Mouse (Mus musculus) lung, embryonic 14.5 days (tissue): ENCODE data around the gene Arhgap27. TPM values are rescaled to one million over a fixed set of nuclear protein-coding genes. Genes with fewer than 3 reads are reported as not detected.

Experiments used
- ATAC-seq: fragments of 200-750 bp; cut with Nextera tagmentation; 2 replicates; pipeline ENCODE4 v1.8.0; 2017; ENCODE audit warnings: mild to moderate bottlenecking, moderate TSS enrichment, moderate library complexity; ENCODE audit not compliant: insufficient read depth
- DNase-seq: peaks from one replicate; pipeline ENCODE4 v3.0.0-alpha.2; 2015
- H3K27ac ChIP-seq: fragments of 300-500 bp; sonication (generic); 2 replicates; pipeline ENCODE4 v1.5.1; 2014; ENCODE audit warnings: low read depth, mild to moderate bottlenecking, moderate library complexity
- H3K27me3 ChIP-seq: fragments of 300-500 bp; sonication (generic); 2 replicates; pipeline ENCODE4 v1.6.1; 2014; ENCODE audit warnings: low read length, control low read depth; ENCODE audit not compliant: insufficient read depth
- H3K36me3 ChIP-seq: fragments of 300-500 bp; sonication (generic); 2 replicates; pipeline ENCODE4 v1.6.1; 2014; ENCODE audit warnings: control low read depth; ENCODE audit not compliant: insufficient read depth
- H3K4me1 ChIP-seq: fragments of 300-500 bp; sonication (generic); 2 replicates; pipeline ENCODE4 v1.6.1; 2014; ENCODE audit warnings: antibody characterized with exemption, control low read depth; ENCODE audit not compliant: insufficient read depth
- H3K4me2 ChIP-seq: fragments of 300-500 bp; sonication (generic); 2 replicates; pipeline ENCODE4 v1.6.1; 2014; ENCODE audit warnings: mild to moderate bottlenecking
- H3K4me3 ChIP-seq: fragments of 300-500 bp; sonication (generic); 2 replicates; pipeline ENCODE4 v1.5.1; 2014; ENCODE audit warnings: low read depth, low read length
- H3K9ac ChIP-seq: fragments of 300-500 bp; sonication (generic); 2 replicates; pipeline ENCODE4 v1.6.1; 2014
- H3K9me3 ChIP-seq: fragments of 300-500 bp; sonication (generic); 2 replicates; pipeline ENCODE4 v1.6.1; 2016; ENCODE audit warnings: low read depth, low read length, control low read depth
- CTCF ChIP-seq: IDR thresholded peaks from 2 replicates; pipeline ENCODE4 v1.5.1; 2016; ENCODE audit warnings: antibody characterized with exemption, low read depth
- WGBS: fragments of 180-500 bp; shearing (Covaris S2); extraction: QIAGEN DNeasy Blood & Tissue Kit; methylation state at CpG from one replicate; pipeline ENCODE4 v1.1.7; 2014; 5-methylcytosine and 5-hydroxymethylcytosine counted together
- polyA plus RNA-seq: library from polyadenylated mRNA; unstranded; fragments of >200 nt; fragmentation: Nextera tagmentation; extraction: Ambion mirVana; gene quantifications from 2 replicates; pipeline ENCODE4 v1.2.1, GENCODE M21; 2014

Arhgap27 gene
- polyA plus RNA-seq, 1 experiment from 2014 or later: 20.6 TPM

DNA sequence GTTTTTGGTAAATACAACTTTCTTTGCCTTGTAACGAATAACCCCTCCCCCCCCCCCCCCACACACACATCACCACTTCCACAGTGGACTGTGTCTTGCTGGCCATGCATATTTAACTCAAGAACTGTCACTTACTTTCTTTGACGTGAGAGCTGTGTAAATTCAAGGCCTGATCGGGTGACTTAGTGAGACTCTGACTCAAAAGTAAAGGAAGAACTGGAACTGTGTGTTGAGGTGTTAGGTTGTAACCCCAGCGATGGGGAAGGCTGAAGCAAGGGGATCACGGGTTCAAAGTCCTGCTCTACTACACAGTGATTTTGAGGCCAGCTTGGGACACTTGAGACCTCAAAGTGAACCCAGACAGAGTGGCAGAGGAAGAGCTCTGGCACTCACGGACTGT lies 50.0 kb downstream of the Arhgap27 start:
- no peaks in the 10 kb centered on the region for H3K36me3 ChIP-seq
- no peak for TF ChIP-seq CTCF
- no peak overlapping the region for H3K9ac ChIP-seq
- H3K9me3 ChIP-seq: no peaks in the 10 kb centered on the region
- H3K4me3 ChIP-seq: no peak overlapping the region
- DNase-seq (no peak), ATAC-seq (no peak)
- 81% methylated on average over 6 of the region's 6 CpGs for WGBS
- no peak overlapping the region for H3K4me2 ChIP-seq
- H3K27ac ChIP-seq: no peak overlapping the region
- no peaks in the 10 kb centered on the region for H3K27me3 ChIP-seq
- no peaks in the 10 kb centered on the region for H3K4me1 ChIP-seq

DNA sequence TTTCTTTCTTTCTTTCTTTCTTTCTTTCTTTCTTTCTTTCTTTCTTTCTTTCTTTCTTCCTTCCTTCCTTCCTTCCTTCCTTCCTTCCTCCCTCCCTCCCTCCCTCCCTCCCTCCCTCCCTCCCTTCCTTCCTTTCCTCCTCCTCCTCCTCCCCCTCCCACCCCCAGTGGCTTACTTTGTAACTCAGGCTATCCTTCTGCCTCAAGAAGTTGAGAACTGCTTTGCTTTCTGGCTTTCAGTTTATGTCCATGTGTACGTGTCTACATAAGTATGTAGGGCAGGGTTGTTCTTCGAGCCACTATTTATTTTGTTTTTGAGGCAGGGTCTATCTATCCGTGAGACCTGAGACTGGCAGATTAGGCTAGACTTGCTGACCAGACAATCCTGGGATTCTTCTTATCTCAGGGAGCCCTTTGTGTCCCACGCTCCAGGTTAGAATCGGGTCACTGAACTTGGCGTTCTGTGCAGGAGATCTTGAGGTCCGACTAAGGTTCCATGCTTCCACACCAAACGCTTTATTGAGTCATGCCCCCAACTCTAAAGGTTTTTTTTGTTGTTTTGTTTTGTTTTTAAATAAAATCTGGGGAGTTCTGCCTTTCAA lies 50.7 kb downstream of the Arhgap27 start:
- Histone ChIP-seq H3K4me1 (no peaks in the 10 kb centered on the region), H3K36me3 (no peaks in the 10 kb centered on the region), H3K9me3 (no peaks in the 10 kb centered on the region), H3K9ac (no peak overlapping the region), H3K4me2 (no peak overlapping the region; the same call in 1 of the 2 replicates), H3K27ac (peak overlapping the region; percentile 77; the same call in 1 of the 2 replicates), H3K27me3 (no peaks in the 10 kb centered on the region), H3K4me3 (no peak overlapping the region)
- no peak for TF ChIP-seq CTCF
- peak; percentile 36 for DNase-seq
- no peak for ATAC-seq
- WGBS: 43% methylated on average over 8 of the region's 8 CpGs

DNA sequence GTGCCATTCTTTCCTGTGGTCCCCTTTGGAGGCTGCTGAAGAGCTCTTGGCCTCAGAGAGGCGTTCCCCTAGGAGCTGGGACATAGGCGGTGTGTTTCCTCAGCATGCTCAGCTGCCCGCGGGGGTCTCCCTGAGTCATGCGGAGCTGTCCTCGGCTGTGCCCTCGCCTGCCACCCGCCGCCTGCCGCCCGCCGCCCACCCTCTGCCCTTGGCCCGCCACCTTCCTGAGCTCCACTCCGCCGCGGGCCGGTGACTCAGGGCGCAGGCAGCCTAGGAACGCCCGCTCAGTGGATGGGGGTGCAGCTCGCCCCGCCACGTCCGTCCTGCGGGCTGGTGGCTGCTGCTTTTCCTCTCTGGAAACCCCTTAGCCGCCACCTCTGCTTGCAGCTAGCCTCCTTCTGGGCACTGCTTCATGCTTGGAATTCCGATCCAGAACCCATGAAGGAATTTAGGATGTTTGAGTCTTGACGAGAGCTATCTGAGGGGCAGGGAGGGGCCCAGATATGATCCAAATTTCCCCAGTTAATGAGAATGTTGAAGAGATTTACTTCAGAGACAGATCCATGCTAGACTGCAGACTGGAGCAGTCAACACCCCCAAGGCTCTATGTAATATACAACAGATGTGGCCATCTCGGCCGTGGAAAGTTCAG lies 51.4 kb downstream of the Arhgap27 start:
- peak overlapping the region; percentile 36 for H3K4me3 ChIP-seq
- no peaks in the 10 kb centered on the region for H3K4me1 ChIP-seq
- no peak for TF ChIP-seq CTCF
- H3K27me3 ChIP-seq: no peaks in the 10 kb centered on the region
- H3K4me2 ChIP-seq: peak overlapping the region; percentile 77
- peak overlapping the region; percentile 54 for H3K9ac ChIP-seq
- peak; percentile 76 for ATAC-seq
- DNase-seq: peak; percentile 76
- peak overlapping the region; percentile 77 for H3K27ac ChIP-seq
- no peaks in the 10 kb centered on the region for H3K36me3 ChIP-seq
- WGBS: 2% methylated on average over 30 of the region's 30 CpGs
- no peaks in the 10 kb centered on the region for H3K9me3 ChIP-seq

DNA sequence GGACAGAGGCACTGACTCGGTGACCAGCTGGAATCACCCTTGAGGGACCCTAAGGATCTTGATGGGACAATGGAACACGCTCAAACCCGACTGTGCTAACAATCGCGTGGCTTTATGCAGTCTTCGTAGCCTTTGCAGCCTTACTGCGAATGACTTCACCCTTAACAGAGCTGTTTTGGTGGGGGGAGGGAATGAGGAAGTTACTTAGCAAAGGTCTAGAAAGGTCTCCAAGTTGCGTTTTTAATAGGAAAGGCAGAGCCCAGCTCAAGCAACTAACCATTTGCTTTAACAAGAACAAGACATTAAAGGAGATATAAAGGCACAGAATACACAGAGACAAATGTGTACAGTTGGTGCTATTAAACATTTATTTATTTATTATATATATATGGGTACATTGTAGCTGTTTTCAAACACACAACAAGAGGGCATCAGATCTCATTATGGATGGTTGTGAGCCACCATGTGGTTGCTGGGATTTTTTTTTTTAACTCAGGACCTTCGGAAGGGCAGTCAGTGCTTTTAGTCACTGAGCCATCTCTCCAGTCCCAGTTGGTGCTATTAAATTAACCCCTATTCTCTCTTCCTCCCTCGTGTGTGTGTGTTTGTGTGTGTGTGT lies 53.4 kb downstream of the Arhgap27 start:
- no peak overlapping the region for H3K9ac ChIP-seq
- TF ChIP-seq CTCF: no peak
- DNase-seq (no peak), ATAC-seq (no peak)
- H3K4me3 ChIP-seq: no peak overlapping the region
- H3K36me3 ChIP-seq: no peaks in the 10 kb centered on the region
- no peaks in the 10 kb centered on the region for H3K4me1 ChIP-seq
- H3K4me2 ChIP-seq: no peak overlapping the region
- no peak overlapping the region for H3K27ac ChIP-seq
- no peaks in the 10 kb centered on the region for H3K9me3 ChIP-seq
- H3K27me3 ChIP-seq: no peaks in the 10 kb centered on the region
- 70% methylated on average over 10 of the region's 10 CpGs for WGBS

DNA sequence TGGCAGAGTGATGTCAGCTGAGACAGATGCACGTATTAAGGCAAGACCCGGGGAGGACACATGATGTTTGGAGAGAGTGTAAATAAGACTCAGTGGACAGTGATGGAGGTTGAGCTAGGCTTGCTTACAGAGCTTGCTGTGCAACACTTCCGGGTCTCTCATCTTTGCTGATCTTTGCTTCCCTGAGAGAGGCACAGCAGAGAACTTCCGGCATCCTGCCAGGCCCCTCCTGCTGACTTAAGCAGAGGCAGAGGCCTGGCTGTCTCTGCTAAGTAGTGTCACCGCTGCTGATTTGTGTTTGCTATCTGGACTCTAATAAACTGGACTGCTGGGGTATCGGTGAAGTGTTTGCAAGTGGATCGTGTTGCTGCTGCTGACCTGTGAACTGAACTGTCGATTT lies 55.6 kb downstream of the Arhgap27 start:
- Histone ChIP-seq H3K27ac (no peak overlapping the region), H3K4me2 (no peak overlapping the region), H3K36me3 (no peaks in the 10 kb centered on the region), H3K27me3 (no peaks in the 10 kb centered on the region), H3K9me3 (no peaks in the 10 kb centered on the region), H3K4me3 (no peak overlapping the region), H3K4me1 (no peaks in the 10 kb centered on the region), H3K9ac (no peak overlapping the region)
- 36% methylated on average over 8 of the region's 8 CpGs for WGBS
- ATAC-seq (no peak), DNase-seq (peak; percentile 77)
- TF ChIP-seq CTCF: no peak

DNA sequence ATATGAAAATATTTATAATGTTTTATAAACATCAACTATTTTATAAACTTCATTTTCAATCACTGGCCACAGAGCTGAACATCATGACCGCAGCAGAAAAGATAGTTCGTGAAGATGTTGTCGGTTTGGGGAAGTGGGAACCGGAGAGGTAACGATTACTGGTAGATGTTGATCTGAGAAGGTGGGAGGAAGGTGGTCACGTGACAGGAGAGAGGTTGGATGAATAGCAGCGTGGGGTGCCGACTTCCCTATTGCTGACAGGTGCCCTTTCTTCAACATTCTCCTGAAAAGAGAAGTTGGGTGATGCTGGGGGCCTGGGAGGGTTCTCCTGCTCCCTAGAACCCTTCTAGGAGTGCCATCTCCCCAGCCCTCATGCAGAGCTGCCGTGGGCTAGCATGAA lies 59.0 kb downstream of the Arhgap27 start:
- no peak for TF ChIP-seq CTCF
- ATAC-seq: no peak
- 82% methylated on average over 9 of the region's 9 CpGs for WGBS

DNA sequence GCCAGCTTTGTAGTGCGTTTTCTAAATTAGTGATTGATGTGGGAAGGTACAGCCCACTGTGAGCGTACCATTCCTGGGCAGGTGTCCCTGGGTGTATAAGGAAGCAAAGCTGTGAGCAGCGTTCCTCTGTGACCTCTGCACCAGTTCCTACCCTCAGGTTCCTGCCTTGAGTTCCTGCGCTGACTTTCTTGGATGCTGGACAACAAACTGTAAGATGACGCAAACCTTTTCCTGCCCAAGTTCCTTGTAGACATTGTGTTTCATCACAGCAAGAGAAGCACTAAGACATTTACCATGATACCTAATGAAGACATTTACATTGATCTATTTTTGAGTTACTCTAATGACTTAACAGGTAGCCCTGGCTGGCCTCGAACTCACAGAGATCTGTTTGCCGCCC lies 68.7 kb downstream of the Arhgap27 start:
- no peak for DNase-seq
- no peak for TF ChIP-seq CTCF
- WGBS: 85% methylated on average over 7 of the region's 7 CpGs

More for the DNA sequence above, 59.0 kb downstream of the Arhgap27 start:
- Histone ChIP-seq H3K9ac (no peak overlapping the region), H3K27ac (no peak overlapping the region), H3K9me3 (no peaks in the 10 kb centered on the region), H3K36me3 (no peaks in the 10 kb centered on the region), H3K4me3 (no peak overlapping the region), H3K27me3 (no peaks in the 10 kb centered on the region), H3K4me2 (no peak overlapping the region), H3K4me1 (no peaks in the 10 kb centered on the region)
- DNase-seq: no peak

More for the DNA sequence above, 68.7 kb downstream of the Arhgap27 start:
- no peaks in the 10 kb centered on the region for H3K36me3 ChIP-seq
- peaks cover 16% of the 10 kb centered on the region; the same call in 1 of the 2 replicates for H3K4me1 ChIP-seq
- H3K27me3 ChIP-seq: no peaks in the 10 kb centered on the region
- no peak overlapping the region for H3K4me2 ChIP-seq
- no peak for ATAC-seq
- no peak overlapping the region for H3K4me3 ChIP-seq
- no peaks in the 10 kb centered on the region for H3K9me3 ChIP-seq
- H3K27ac ChIP-seq: no peak overlapping the region
- no peak overlapping the region for H3K9ac ChIP-seq
